Mouse (Mus musculus): ENCODE data around the gene Prickle1. TPM values are rescaled to one million over a fixed set of nuclear protein-coding genes. Genes with fewer than 3 reads are reported as not detected.

Prickle1 gene
- polyA plus RNA-seq, 1 experiment from 2014 or later, result 26.1 TPM

DNA sequence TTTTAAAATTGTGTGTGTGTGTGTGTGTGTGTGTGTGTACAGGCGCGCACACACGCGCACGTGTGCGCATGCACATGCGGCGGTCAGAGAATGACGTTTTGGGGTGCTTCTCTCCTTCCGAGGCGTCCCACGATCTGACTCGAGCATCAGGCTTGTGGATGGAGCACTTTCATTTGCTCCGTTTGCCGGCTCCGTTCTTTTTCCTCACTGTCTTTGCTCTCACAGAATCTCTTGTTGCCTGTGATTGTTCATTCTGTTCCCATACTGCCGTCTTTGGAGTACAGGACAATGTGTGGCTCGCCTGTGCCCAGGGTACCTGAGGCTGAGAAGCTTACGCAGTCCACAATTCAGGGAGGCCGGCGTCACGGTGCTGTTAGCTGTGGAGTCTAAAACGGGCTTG is 134.6 kb downstream of the Prickle1 start:
- 97% methylated on average over 23 of the region's 23 CpGs for WGBS
- ATAC-seq, result no peak
- Histone ChIP-seq H3K9me3 (ENCODE audit: low read length) (no peaks in the 10 kb centered on the region), H3K36me3 (ENCODE audit: insufficient read depth, low read length) (no peaks in the 10 kb centered on the region; the same call in none of the 2 replicates), H3K9ac (replicated peaks; ENCODE audit: low read depth) (no peak overlapping the region), H3K4me2 (replicated peaks; ENCODE audit: low read depth, low read length) (no peak overlapping the region), H3K4me1 (ENCODE audit: insufficient read depth, low read depth, low read length) (no peaks in the 10 kb centered on the region), H3K27ac (ENCODE audit: low read length) (no peak overlapping the region), H3K27me3 (replicated peaks; ENCODE audit: insufficient read depth, low read length) (no peaks in the 10 kb centered on the region), H3K4me3 (ENCODE audit: low read depth, low read length) (no peak overlapping the region)
- DNase-seq (ENCODE audit: low spot score), result no peak
- no peak for TF ChIP-seq CTCF (IDR thresholded peaks at IDR 0.05)
- no peak for TF ChIP-seq EP300 (IDR thresholded peaks at IDR 0.05)

DNA sequence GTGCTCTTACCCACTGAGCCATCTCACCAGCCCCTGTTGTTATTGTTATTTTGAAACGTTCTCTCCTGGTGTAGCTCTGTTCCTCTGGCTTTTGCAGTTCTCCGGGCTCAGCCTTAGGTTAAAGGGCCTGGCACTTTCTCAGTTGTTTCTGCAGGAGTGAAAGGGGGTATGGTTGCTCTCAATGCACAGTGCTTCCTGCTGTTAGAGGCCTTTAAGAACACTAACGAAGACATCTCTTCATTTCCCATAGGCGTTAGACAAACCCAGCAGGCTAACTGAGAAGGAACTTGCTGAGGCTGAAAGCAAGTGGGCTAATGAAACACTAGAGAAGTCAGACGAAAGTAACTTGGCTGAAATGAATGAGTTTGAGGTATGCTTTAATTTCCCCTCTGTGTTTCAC is 136.3 kb downstream of the Prickle1 start:
- 83% methylated on average over 5 of the region's 5 CpGs for WGBS
- no peaks in the 10 kb centered on the region; the same call in 1 of the 2 replicates for H3K36me3 ChIP-seq (ENCODE audit: insufficient read depth, low read length)
- no peaks in the 10 kb centered on the region for H3K27me3 ChIP-seq (replicated peaks; ENCODE audit: insufficient read depth, low read length)
- no peak overlapping the region for H3K4me3 ChIP-seq (ENCODE audit: low read depth, low read length)
- H3K9ac ChIP-seq (replicated peaks; ENCODE audit: low read depth), result no peak overlapping the region
- no peak for DNase-seq (ENCODE audit: low spot score)
- no peaks in the 10 kb centered on the region for H3K4me1 ChIP-seq (ENCODE audit: insufficient read depth, low read depth, low read length)
- H3K27ac ChIP-seq (ENCODE audit: low read length), result no peak overlapping the region
- TF ChIP-seq EP300 (IDR thresholded peaks at IDR 0.05) (no peak), CTCF (IDR thresholded peaks at IDR 0.05) (no peak)
- H3K9me3 ChIP-seq (ENCODE audit: low read length), result no peaks in the 10 kb centered on the region
- no peak overlapping the region for H3K4me2 ChIP-seq (replicated peaks; ENCODE audit: low read depth, low read length)
- ATAC-seq, result no peak

GRCm38 (mm10) chr15:93456005-93456404 is 139.7 kb downstream of the Prickle1 start:
- Histone ChIP-seq H3K4me2 (replicated peaks; ENCODE audit: low read depth, low read length) (no peak overlapping the region), H3K27me3 (replicated peaks; ENCODE audit: insufficient read depth, low read length) (no peaks in the 10 kb centered on the region), H3K9ac (replicated peaks; ENCODE audit: low read depth) (no peak overlapping the region; the same call in 1 of the 2 replicates), H3K9me3 (ENCODE audit: low read length) (no peaks in the 10 kb centered on the region), H3K4me1 (ENCODE audit: insufficient read depth, low read depth, low read length) (no peaks in the 10 kb centered on the region), H3K36me3 (ENCODE audit: insufficient read depth, low read length) (no peaks in the 10 kb centered on the region; the same call in 1 of the 2 replicates), H3K27ac (ENCODE audit: low read length) (no peak overlapping the region), H3K4me3 (ENCODE audit: low read depth, low read length) (no peak overlapping the region)
- no peak for DNase-seq (ENCODE audit: low spot score)
- ATAC-seq, result no peak
- TF ChIP-seq EP300 (IDR thresholded peaks at IDR 0.05) (no peak), CTCF (IDR thresholded peaks at IDR 0.05) (peak; percentile 64)

DNA sequence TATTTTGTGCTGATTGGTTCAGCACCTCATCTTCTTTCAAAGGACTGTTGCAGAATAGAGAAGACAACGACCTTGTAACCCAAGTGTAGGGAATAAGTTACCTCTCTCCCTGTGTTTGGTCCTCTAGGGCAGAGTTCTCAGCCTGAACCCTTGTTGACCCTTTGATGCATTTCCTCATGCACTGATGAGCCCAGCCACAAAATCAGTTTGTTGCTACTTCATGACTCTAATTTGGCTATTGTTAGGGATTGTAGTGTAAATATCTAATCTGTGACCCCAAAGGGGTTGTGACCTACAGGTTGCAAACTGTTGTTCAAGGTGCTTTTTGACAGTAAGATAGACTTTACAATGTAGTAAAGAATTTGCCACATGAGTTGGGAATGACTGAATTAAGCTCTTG is 142.4 kb downstream of the Prickle1 start:
- no peak for DNase-seq (ENCODE audit: low spot score)
- ATAC-seq, result no peak
- TF ChIP-seq CTCF (IDR thresholded peaks at IDR 0.05) (no peak), EP300 (IDR thresholded peaks at IDR 0.05) (no peak)
- H3K9me3 ChIP-seq (ENCODE audit: low read length), result no peaks in the 10 kb centered on the region
- H3K4me2 ChIP-seq (replicated peaks; ENCODE audit: low read depth, low read length), result no peak overlapping the region
- H3K4me1 ChIP-seq (ENCODE audit: insufficient read depth, low read depth, low read length), result no peaks in the 10 kb centered on the region; the same call in 1 of the 2 replicates
- H3K9ac ChIP-seq (replicated peaks; ENCODE audit: low read depth), result no peak overlapping the region
- no peak overlapping the region for H3K4me3 ChIP-seq (ENCODE audit: low read depth, low read length)
- H3K27me3 ChIP-seq (replicated peaks; ENCODE audit: insufficient read depth, low read length), result no peaks in the 10 kb centered on the region
- H3K27ac ChIP-seq (ENCODE audit: low read length), result no peak overlapping the region
- WGBS, result 71% methylated on average over 1 of the region's 1 CpGs
- H3K36me3 ChIP-seq (ENCODE audit: insufficient read depth, low read length), result no peaks in the 10 kb centered on the region

Other genes starting within 250 kb of the Prickle1 start
- 101 and 118 TPM in 2 replicates for gene Zcrb1, start 197.6 kb downstream of the Prickle1 start, polyA plus RNA-seq (2015; fragmentation: Nextera tagmentation; extraction: Ambion mirVana)
- gene Pphln1, start 197.5 kb downstream of the Prickle1 start, polyA plus RNA-seq (2015; fragmentation: Nextera tagmentation; extraction: Ambion mirVana), result 22.3 and 25.9 TPM in 2 replicates

All from lung, postnatal 0 days (tissue).